Mouse (Mus musculus) left cerebral cortex, adult 11 months (tissue): ENCODE results near the gene Gnaq.
"Not testable (repeated sequence)": the region's sequence is repeated elsewhere in the genome, so short reads cannot be mapped to it uniquely, and the experiment has no call there.

Experiments
- DNase-seq: peaks from one replicate; pipeline ENCODE4 v3.0.0; 2022; ENCODE audit warnings: low spot score

Gene Gnaq

GRCm38 (mm10) chr19:16147446-16147845 is 14.8 kb downstream of the Gnaq start:
- no peak for DNase-seq

GRCm38 (mm10) chr19:16149094-16149493 is 16.5 kb downstream of the Gnaq start:
- DNase-seq, result no peak

GRCm38 (mm10) chr19:16150328-16150727 is 17.7 kb downstream of the Gnaq start:
- DNase-seq, result no peak

GRCm38 (mm10) chr19:16153851-16154250 is 21.2 kb downstream of the Gnaq start:
- no peak for DNase-seq

GRCm38 (mm10) chr19:16154480-16154879 is 21.8 kb downstream of the Gnaq start:
- no peak for DNase-seq

GRCm38 (mm10) chr19:16157120-16157519 is 24.5 kb downstream of the Gnaq start:
- no peak for DNase-seq

GRCm38 (mm10) chr19:16160759-16161158 is 28.1 kb downstream of the Gnaq start:
- no peak for DNase-seq

GRCm38 (mm10) chr19:16161222-16161621 is 28.6 kb downstream of the Gnaq start:
- no peak for DNase-seq

- DNase-seq, result not testable (repeated sequence)
Measured at GRCm38 (mm10) chr19:16164396-16164795, 31.8 kb downstream of the Gnaq start.

- peak; percentile 30 for DNase-seq
Measured at GRCm38 (mm10) chr19:16167185-16167584, 34.6 kb downstream of the Gnaq start.

GRCm38 (mm10) chr19:16168192-16168591 is 35.6 kb downstream of the Gnaq start:
- no peak for DNase-seq

GRCm38 (mm10) chr19:16168653-16169198 is 36.1 kb downstream of the Gnaq start:
- DNase-seq, result no peak

- no peak for DNase-seq
Measured at GRCm38 (mm10) chr19:16170724-16171123, 38.1 kb downstream of the Gnaq start.

GRCm38 (mm10) chr19:16173721-16174120 is 41.1 kb downstream of the Gnaq start:
- no peak for DNase-seq

GRCm38 (mm10) chr19:16176426-16176825 is 43.8 kb downstream of the Gnaq start:
- DNase-seq, result no peak

- no peak for DNase-seq
Measured at GRCm38 (mm10) chr19:16177139-16177727, 44.6 kb downstream of the Gnaq start.

- DNase-seq, result no peak
Measured at GRCm38 (mm10) chr19:16181258-16181657, 48.6 kb downstream of the Gnaq start.

- no peak for DNase-seq
Measured at GRCm38 (mm10) chr19:16181852-16182475, 49.3 kb downstream of the Gnaq start.

GRCm38 (mm10) chr19:16183592-16184365 is 51.1 kb downstream of the Gnaq start:
- no peak for DNase-seq

- no peak for DNase-seq
Measured at GRCm38 (mm10) chr19:16186984-16187383, 54.4 kb downstream of the Gnaq start.

GRCm38 (mm10) chr19:16187952-16188351 is 55.3 kb downstream of the Gnaq start:
- DNase-seq, result no peak

- no peak for DNase-seq
Measured at GRCm38 (mm10) chr19:16189066-16189765, 56.6 kb downstream of the Gnaq start.
